Mouse (Mus musculus) small intestine, adult 2 months (tissue): ENCODE data around the gene Wbp4.
"Not testable (repeated sequence)": the region's sequence is repeated elsewhere in the genome, so short reads cannot be mapped to it uniquely, and the experiment has no call there.

Experiments
- CTCF ChIP-seq: fragments of 200-500 bp; IDR thresholded peaks from 2 replicates; pipeline ENCODE4 v1.5.1; 2012; ENCODE audit warnings: low read depth, mild to moderate bottlenecking, control low read depth, inconsistent platforms, low read length, moderate library complexity, mixed read lengths; ENCODE audit not compliant: insufficient replicate concordance, insufficient read length; ENCODE audit errors: extremely low read depth
- POLR2A ChIP-seq: fragments of 200-500 bp; IDR thresholded peaks from 2 replicates; pipeline ENCODE4 v1.6.1; 2012; ENCODE audit warnings: low read depth, mild to moderate bottlenecking, control low read depth, inconsistent platforms, low read length, moderate library complexity

DNA sequence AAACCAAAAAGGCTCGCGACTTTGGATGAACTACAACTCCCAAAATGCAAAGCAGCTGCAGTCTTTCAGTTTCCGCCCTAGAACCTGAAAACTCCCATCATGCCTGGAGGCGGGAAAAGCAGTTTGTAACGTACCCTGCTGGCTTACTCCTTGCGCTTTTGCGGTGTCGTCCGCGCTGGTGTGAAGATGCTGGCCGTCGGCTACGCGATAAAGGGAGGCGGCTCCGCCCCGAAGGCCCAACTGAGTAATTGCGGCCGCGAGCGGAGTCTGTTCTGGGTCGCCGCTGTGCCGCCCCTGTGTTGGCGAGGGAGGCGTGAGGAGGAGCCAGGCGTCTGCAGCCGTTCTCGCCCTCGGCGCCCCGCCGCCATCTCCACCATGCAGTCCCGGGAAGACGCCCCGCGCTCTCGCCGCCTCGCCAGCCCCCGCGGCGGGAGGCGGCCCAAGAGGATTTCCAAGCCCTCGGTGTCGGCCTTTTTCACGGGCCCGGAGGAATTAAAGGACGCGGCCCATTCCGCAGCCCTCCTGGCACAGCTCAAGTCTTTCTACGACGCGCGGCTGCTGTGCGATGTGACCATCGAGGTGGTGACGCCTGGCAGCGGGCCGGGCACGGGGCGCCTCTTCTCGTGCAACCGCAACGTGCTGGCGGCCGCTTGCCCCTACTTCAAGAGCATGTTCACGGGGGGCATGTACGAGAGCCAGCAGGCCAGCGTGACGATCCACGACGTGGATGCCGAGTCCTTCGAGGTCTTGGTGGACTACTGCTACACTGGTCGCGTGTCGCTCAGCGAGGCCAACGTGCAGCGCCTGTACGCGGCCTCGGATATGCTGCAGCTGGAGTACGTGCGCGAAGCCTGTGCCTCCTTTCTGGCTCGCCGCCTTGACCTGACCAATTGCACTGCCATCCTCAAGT lies 29.4 kb downstream of the Wbp4 start, which contains the start of gene Kbtbd6:
- TF ChIP-seq CTCF, POLR2A: not testable (repeated sequence)
